Mouse (Mus musculus): ENCODE measurements around the gene Dhps.
"Not testable (repeated sequence)": the region's sequence is repeated elsewhere in the genome, so short reads cannot be mapped to it uniquely, and the experiment has no call there.

The Dhps gene

GRCm38 (mm10) chr8:85059879-85060616 is 11.5 kb upstream of the Dhps start, which contains the start of gene Fbxw9:
Gene Fbxw9 (plus strand): TSS chr8:85060055.
- DNase-seq (ENCODE audit: low read depth, low spot score): peak; percentile 94

- no peak for DNase-seq (ENCODE audit: low read depth, low spot score)
Measured at GRCm38 (mm10) chr8:85062603-85063002, 9.0 kb upstream of the Dhps start.

GRCm38 (mm10) chr8:85065213-85065612 is 6.3 kb upstream of the Dhps start:
- DNase-seq (ENCODE audit: low read depth, low spot score): no peak

- no peak for DNase-seq (ENCODE audit: low read depth, low spot score)
Measured at GRCm38 (mm10) chr8:85067155-85067554, 4.4 kb upstream of the Dhps start.

GRCm38 (mm10) chr8:85067982-85068381 is 3.6 kb upstream of the Dhps start, which contains the start of gene Gm5741:
Gene Gm5741 (minus strand): TSS chr8:85067982.
- DNase-seq (ENCODE audit: low read depth, low spot score): no peak

GRCm38 (mm10) chr8:85071041-85071440 is 516 bp upstream of the Dhps start:
- DNase-seq (ENCODE audit: low read depth, low spot score): no peak

- DNase-seq (ENCODE audit: low read depth, low spot score): no peak
Measured at GRCm38 (mm10) chr8:85072364-85072929, 890 bp downstream of the Dhps start.

GRCm38 (mm10) chr8:85073041-85073612 is 1.6 kb downstream of the Dhps start:
- no peak for DNase-seq (ENCODE audit: low read depth, low spot score)

GRCm38 (mm10) chr8:85074167-85074566 is 2.6 kb downstream of the Dhps start:
- no peak for DNase-seq (ENCODE audit: low read depth, low spot score)

DNA sequence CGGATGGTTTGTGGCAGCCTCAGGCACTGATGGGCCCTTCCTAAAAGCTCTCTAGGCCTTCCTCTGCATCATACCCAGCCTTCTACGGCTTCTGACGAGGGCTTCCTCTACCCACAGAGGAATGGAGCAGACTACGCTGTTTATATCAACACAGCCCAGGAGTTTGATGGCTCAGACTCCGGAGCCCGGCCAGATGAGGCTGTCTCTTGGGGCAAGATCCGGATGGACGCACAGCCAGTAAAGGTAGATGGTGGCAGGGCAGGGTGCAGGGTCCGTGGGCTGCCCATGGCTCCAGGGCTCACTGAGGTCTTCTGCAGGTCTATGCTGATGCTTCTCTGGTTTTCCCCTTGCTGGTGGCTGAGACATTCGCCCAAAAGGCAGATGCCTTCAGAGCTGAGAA is 3.1 kb downstream of the Dhps start:
- DNase-seq (ENCODE audit: low read depth, low spot score): no peak

GRCm38 (mm10) chr8:85076001-85076400 is 4.4 kb downstream of the Dhps start:
- peak; percentile 40 for DNase-seq (ENCODE audit: low read depth, low spot score)

- peak; percentile 89 for DNase-seq (ENCODE audit: low read depth, low spot score)
Measured at GRCm38 (mm10) chr8:85076993-85077392, 5.4 kb downstream of the Dhps start.

- DNase-seq (ENCODE audit: low read depth, low spot score): no peak
Measured at GRCm38 (mm10) chr8:85080214-85080531, 8.6 kb downstream of the Dhps start.

DNA sequence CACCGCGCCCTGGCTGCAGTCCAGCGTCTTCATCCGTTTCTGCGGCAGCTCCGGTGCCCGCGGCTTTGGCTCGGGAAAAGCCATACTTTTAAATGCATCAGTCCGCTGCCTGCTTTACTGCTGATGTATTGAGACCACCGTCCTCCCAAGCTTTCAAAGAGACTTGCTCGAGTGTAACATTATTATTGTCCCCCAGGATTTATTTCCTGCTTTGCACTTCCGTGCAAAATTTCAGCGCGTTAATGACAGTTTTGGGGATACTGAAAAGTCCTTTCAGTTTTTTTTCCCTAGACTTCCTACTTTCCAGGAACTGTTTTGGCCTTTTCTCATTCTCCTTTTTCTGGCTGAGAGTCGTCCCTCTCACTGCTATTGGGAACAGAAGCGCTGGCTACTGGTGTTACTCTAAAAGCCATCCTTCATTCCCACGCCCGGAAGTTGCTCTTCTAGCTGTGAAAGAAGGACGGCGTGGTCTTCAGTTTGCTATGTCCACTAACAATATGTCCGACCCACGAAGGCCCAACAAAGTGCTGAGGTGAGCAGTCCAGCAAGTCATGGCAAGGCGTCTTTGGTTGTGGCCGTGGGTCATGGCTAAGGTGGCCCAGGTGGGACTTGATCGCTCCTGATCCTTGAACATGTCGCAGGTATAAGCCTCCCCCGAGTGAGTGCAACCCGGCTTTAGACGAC is 9.1 kb downstream of the Dhps start, which contains the start of gene Wdr83os:
TSS of gene Wdr83os (plus strand) at position 209 of the 684 bp plus-strand sequence.
- DNase-seq (ENCODE audit: low read depth, low spot score): peak; percentile 79

DNA sequence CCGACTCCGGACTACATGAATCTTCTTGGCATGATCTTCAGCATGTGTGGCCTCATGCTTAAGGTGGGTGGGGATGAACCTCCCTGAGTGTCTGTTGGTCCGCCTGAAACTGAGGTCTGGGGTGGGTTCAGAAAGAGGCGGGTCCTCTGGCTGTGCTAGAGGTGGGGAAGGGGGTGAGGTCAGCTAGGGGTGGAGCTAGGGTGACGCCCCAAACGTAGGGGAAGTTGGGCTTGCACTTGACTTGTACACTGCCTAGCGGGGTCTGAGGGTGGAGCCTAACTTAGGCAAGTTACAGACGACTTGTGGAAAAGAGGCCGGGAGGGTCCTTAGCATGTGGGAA is 9.6 kb downstream of the Dhps start, which contains the start of gene Wdr83:
TSS of gene Wdr83 (minus strand) at position 91 of the 340 bp plus-strand sequence.
- peak; percentile 58 for DNase-seq (ENCODE audit: low read depth, low spot score)

DNA sequence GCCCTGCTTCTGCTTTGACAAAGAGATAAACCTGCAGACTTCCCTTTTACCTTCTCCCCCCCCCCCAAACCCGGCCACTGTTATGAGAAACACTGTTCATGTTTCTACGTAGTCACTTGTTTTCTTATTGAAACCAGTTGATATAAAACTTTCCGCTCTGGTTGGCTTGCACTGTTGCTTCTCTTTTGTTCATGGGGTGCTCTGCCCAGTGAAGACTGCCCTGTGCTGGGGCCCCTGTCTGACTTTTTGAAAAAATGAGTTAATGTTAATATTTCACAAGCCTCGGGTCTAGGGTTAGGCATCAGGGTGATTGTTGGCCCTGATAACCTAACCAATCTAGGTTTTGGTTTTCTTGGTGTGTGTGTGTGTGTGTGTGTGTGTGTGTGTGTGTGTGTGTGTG is 10.6 kb downstream of the Dhps start:
- DNase-seq (ENCODE audit: low read depth, low spot score): not testable (repeated sequence)

GRCm38 (mm10) chr8:85083108-85083813 is 11.7 kb downstream of the Dhps start, which contains the start of gene Man2b1:
Gene Man2b1 (plus strand): TSS chr8:85083270.
- DNase-seq (ENCODE audit: low read depth, low spot score): peak; percentile 76

- DNase-seq (ENCODE audit: low read depth, low spot score): no peak
Measured at GRCm38 (mm10) chr8:85084633-85085032, 13.1 kb downstream of the Dhps start.

- no peak for DNase-seq (ENCODE audit: low read depth, low spot score)
Measured at GRCm38 (mm10) chr8:85086238-85086637, 14.7 kb downstream of the Dhps start.

GRCm38 (mm10) chr8:85088771-85089170 is 17.2 kb downstream of the Dhps start:
- no peak for DNase-seq (ENCODE audit: low read depth, low spot score)

DNA sequence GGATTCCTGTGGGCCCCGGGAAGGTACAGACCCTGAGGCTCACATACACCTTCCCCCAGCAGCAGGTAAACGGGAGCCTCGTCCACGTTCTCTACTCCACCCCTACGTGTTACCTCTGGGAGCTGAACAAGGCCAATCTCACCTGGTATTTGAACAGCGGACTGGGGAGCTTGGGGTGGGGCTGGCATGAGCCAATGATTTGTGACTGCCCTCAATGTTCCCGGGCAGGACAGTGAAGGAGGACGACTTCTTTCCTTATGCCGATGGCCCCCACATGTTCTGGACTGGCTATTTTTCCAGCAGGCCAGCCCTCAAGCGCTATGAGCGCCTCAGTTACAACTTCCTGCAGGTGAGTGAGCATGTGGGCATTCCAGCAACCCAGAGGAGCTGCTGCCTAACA is 19.3 kb downstream of the Dhps start:
- no peak for DNase-seq (ENCODE audit: low read depth, low spot score)
